Mouse (Mus musculus): ENCODE data around the gene 2310039H08Rik. TPM values are rescaled to one million over a fixed set of nuclear protein-coding genes. Genes with fewer than 3 reads are reported as not detected.

Gene 2310039H08Rik
- polyA plus RNA-seq, 1 experiment, result 65.3 TPM

DNA sequence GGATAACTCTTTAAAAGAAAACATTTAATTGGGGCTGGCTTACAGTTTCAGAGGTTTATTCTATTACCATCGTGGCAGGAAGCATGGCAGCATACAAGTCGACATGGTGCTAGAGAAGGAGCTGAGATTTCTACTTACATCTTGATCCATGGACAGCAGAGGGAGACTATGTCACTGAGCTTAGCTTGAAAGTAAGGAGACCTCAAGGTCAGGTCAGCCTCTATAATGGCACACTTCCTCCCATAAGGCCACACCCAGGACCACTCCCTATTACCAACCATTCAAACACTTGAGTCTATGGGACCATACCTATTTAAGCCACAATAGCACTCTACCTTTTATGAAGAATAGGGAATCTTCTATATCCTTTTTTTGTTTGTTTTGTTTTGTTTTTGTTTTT, 20.5 kb downstream of the 2310039H08Rik start:
- no peak overlapping the region for H3K4me3 ChIP-seq (replicated peaks; ENCODE audit: extremely low read depth, low read depth, low read length)
- WGBS, result 72% methylated on average over 2 of the region's 2 CpGs
- no peaks in the 10 kb centered on the region for H3K4me1 ChIP-seq (ENCODE audit: control insufficient read depth, insufficient read depth, low read length)
- DNase-seq, result no peak
- no peak for TF ChIP-seq POLR2A (IDR thresholded peaks at IDR 0.05; ENCODE audit: borderline replicate concordance, extremely low read depth, low read depth, low read length)
- no peak for TF ChIP-seq CTCF (IDR thresholded peaks at IDR 0.05; ENCODE audit: insufficient read depth, low read length)

DNA sequence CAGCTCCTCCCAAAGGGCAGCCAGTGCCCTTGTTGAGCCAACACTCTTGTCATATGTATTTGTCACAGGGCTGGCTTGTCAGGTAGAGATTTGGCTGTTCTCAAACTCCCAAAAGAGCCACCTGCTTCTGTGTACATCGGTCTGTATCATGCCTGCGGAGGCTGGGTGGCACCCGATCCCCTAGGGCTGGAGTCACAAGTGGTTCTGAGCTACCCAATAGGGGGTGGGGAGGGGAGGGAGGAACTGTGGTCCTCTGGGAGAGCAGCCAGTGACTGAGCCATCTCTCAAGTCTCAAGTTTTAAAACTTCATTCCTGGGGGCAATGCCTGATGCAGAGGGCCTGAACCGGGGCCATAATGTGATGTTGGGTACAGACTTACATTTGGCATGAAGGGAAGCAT, 24.3 kb downstream of the 2310039H08Rik start:
- no peak for TF ChIP-seq CTCF (IDR thresholded peaks at IDR 0.05; ENCODE audit: insufficient read depth, low read length)
- no peak for TF ChIP-seq POLR2A (IDR thresholded peaks at IDR 0.05; ENCODE audit: borderline replicate concordance, extremely low read depth, low read depth, low read length)
- DNase-seq, result no peak
- no peak overlapping the region for H3K4me3 ChIP-seq (replicated peaks; ENCODE audit: extremely low read depth, low read depth, low read length)
- H3K4me1 ChIP-seq (ENCODE audit: control insufficient read depth, insufficient read depth, low read length), result no peaks in the 10 kb centered on the region
- 79% methylated on average over 4 of the region's 4 CpGs for WGBS

DNA sequence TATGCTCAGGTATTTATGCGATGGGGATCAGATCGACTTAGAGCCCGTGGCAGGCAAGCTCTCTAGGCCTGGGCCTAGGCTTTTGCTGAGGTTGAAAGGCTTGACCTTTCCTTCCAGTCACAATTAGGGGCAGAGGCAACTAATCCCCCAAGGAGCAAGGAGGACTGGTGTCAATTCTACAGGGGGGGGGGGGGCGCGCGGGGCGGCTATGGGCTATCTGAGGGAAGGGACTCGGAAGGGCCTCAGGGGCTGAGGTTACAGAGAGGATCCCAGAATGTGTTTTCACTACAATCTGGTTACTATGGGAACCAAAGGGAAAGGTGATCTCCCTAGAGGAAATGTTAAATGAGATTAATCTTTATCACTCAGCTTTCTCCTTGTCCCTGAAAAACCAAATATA, 25.0 kb downstream of the 2310039H08Rik start:
- no peak for DNase-seq
- 67% methylated on average over 8 of the region's 8 CpGs for WGBS
- TF ChIP-seq POLR2A (IDR thresholded peaks at IDR 0.05; ENCODE audit: borderline replicate concordance, extremely low read depth, low read depth, low read length), result no peak
- TF ChIP-seq CTCF (IDR thresholded peaks at IDR 0.05; ENCODE audit: insufficient read depth, low read length), result no peak
- no peaks in the 10 kb centered on the region for H3K4me1 ChIP-seq (ENCODE audit: control insufficient read depth, insufficient read depth, low read length)
- H3K4me3 ChIP-seq (replicated peaks; ENCODE audit: extremely low read depth, low read depth, low read length), result no peak overlapping the region

DNA sequence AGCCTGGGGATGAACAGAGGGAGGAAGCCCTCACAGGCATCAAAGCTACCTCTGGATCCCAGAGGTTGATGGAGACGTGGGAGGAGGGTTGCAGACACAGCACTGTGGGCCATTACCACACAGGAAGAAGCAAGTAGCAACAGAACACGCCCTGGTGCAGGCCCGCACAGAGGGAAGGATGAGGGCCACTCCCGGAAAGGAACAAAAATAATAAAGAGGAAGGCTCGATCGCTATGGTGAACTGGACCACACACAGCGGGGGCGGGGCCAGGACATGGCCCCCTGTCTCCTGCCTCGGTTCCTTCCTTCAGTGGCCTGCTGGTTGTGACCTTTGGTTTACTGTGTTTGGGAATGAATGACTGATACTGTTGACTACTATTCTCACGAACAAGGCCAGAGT, 27.2 kb downstream of the 2310039H08Rik start:
- Histone ChIP-seq H3K4me1 (ENCODE audit: control insufficient read depth, insufficient read depth, low read length) (no peaks in the 10 kb centered on the region), H3K4me3 (replicated peaks; ENCODE audit: extremely low read depth, low read depth, low read length) (no peak overlapping the region)
- no peak for DNase-seq
- WGBS, result 59% methylated on average over 10 of the region's 10 CpGs
- no peak for TF ChIP-seq POLR2A (IDR thresholded peaks at IDR 0.05; ENCODE audit: borderline replicate concordance, extremely low read depth, low read depth, low read length)

DNA sequence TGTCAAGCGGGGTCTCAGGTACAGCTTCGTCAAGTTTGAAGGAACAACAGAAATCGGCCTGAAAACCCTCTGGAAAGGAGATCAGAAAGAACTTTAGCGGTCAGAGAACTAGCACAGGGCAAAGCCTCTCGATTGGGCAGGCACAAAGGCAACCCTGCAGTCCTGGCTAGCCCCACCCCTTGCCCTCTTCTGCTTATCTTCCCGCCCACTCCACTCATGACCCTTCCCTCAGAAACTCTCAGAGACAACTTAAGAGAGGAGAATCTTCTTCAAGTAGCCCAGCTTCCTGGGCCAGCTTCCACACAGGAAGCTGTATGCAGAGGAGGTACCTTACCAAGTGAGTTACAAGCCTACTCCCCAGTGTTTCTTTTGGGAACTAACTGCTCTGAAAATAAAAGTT, 29.3 kb downstream of the 2310039H08Rik start:
- no peak overlapping the region for H3K4me3 ChIP-seq (replicated peaks; ENCODE audit: extremely low read depth, low read depth, low read length)
- DNase-seq, result no peak
- 77% methylated on average over 6 of the region's 6 CpGs for WGBS
- no peaks in the 10 kb centered on the region for H3K4me1 ChIP-seq (ENCODE audit: control insufficient read depth, insufficient read depth, low read length)
- TF ChIP-seq POLR2A (IDR thresholded peaks at IDR 0.05; ENCODE audit: borderline replicate concordance, extremely low read depth, low read depth, low read length) (no peak), CTCF (IDR thresholded peaks at IDR 0.05; ENCODE audit: insufficient read depth, low read length) (no peak)

DNA sequence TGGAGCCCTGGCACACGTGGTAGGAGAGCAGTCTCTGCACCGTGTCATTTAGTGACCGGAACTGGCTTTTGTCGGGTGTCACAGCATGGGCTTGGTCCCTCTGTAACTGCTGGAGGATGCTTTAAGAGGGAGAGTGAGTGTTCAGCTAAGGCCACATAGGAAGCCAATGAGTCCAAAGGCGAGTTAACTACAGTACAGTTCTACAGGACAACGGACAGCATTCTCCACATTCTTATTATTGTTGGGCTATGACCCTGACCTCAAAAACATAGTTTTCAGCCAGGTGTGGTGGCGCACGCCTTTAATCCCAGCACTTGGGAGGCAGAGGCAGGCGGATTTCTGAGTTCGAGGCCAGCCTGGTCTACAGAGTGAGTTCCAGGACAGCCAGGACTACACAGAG, 35.9 kb downstream of the 2310039H08Rik start:
- WGBS, result 89% methylated on average over 10 of the region's 10 CpGs

DNA sequence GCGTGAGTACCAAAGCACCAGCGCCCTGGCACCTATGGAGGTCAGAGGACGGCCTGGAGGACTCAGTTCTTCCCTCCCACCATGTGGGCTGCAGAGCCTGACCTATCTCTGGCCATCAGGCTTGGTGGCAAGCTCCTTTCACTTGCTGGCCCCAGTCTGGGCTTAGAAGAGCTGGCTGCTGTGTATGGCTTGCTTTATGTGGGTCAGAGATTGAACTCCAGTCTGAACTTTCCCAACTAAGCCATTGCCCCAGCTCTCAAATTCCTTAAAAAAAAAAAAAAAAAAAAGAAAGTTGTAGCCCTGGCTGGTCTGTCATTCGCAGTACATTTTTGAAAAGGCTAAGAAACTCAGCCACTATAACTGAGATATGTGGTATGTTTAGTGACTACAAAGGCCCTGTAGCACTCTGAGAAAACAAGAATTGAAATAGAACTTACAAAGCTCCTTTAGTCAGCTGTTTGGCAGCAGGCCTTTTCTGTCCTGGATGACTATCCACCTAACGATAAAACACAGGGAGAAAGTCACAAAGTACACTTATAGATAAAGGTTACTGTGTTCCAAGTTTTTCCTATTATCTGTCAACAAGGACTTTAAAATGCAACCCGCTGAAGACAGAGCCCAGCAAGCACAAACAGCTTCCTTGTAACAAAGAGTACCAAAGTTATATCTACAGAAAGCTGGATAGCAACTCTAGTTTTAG, 36.8 kb downstream of the 2310039H08Rik start:
- H3K4me1 ChIP-seq (ENCODE audit: control insufficient read depth, insufficient read depth, low read length), result no peaks in the 10 kb centered on the region
- H3K4me3 ChIP-seq (replicated peaks; ENCODE audit: extremely low read depth, low read depth, low read length), result no peak overlapping the region
- WGBS, result 85% methylated on average over 6 of the region's 6 CpGs
- no peak for TF ChIP-seq CTCF (IDR thresholded peaks at IDR 0.05; ENCODE audit: insufficient read depth, low read length)
- no peak for TF ChIP-seq POLR2A (IDR thresholded peaks at IDR 0.05; ENCODE audit: borderline replicate concordance, extremely low read depth, low read depth, low read length)
- DNase-seq, result no peak

More for the DNA sequence above, 35.9 kb downstream of the 2310039H08Rik start:
- no peak for DNase-seq
- Histone ChIP-seq H3K4me3 (replicated peaks; ENCODE audit: extremely low read depth, low read depth, low read length) (no peak overlapping the region), H3K4me1 (ENCODE audit: control insufficient read depth, insufficient read depth, low read length) (no peaks in the 10 kb centered on the region)
- no peak for TF ChIP-seq CTCF (IDR thresholded peaks at IDR 0.05; ENCODE audit: insufficient read depth, low read length)
- TF ChIP-seq POLR2A (IDR thresholded peaks at IDR 0.05; ENCODE audit: borderline replicate concordance, extremely low read depth, low read depth, low read length), result no peak

DNA sequence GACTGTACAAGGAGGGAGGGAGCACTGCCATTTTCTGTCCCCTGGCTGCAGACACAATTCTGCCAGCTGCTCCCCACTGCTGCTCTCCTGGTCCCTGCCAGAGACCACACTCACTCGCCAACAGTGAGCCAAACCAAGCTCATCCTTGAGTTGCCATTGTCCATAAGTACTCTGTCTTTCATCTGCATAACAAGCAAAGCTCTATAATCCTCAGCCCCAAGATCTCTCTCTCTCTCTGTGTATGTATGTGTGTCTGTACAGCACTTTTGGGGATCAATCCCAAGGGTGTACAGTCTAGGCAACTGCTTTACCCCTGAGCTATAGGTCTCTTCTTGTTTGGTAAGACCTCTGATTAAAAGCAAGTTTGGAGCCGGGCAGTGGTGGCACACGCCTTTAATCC, 38.2 kb downstream of the 2310039H08Rik start:
- Histone ChIP-seq H3K4me1 (ENCODE audit: control insufficient read depth, insufficient read depth, low read length) (no peaks in the 10 kb centered on the region), H3K4me3 (replicated peaks; ENCODE audit: extremely low read depth, low read depth, low read length) (no peak overlapping the region)
- TF ChIP-seq CTCF (IDR thresholded peaks at IDR 0.05; ENCODE audit: insufficient read depth, low read length), result no peak
- DNase-seq, result no peak
- WGBS, result 93% methylated on average over 3 of the region's 3 CpGs

DNA sequence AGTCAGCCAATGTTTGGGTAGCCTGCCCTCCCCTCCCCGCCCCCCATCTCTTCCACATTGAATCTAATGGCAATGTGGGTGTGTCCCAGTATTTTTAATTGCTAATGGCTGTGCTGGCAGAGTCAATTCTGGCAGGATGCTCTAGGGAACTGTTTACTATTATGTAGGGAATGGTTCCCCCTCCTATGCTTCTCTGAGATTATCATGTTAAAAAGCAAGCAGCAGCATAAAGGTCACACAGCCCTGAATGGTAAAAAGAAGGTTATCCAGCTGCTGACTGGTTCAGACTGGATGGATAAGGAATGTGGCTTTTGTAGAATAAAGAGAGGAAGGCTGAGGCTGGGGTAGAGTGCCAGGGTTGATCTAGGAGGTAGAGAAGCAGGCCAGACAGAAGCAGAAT, 40.0 kb downstream of the 2310039H08Rik start:
- 85% methylated on average over 1 of the region's 1 CpGs for WGBS
- no peak overlapping the region for H3K4me3 ChIP-seq (replicated peaks; ENCODE audit: extremely low read depth, low read depth, low read length)
- TF ChIP-seq POLR2A (IDR thresholded peaks at IDR 0.05; ENCODE audit: borderline replicate concordance, extremely low read depth, low read depth, low read length) (no peak), CTCF (IDR thresholded peaks at IDR 0.05; ENCODE audit: insufficient read depth, low read length) (no peak)
- DNase-seq, result no peak
- H3K4me1 ChIP-seq (ENCODE audit: control insufficient read depth, insufficient read depth, low read length), result no peaks in the 10 kb centered on the region

DNA sequence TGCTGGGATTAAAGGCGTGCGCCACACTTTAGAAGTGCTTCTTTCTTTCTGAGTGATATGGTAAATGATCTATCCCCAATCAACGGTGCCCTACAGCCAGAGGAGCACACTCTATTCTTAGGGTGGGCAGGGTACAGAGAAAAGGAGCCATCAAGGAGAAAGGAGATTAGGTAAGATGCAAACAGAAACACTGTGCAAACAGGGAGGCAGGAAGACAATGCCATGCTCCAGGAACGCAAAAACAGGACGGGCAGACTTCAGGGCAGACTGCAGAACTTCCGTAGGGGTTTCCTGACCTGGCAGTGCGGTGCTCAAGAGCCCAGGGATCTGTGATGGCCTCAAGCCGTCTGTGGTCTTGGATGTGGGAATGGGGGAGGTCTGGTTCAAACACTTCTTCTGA, 41.2 kb downstream of the 2310039H08Rik start:
- TF ChIP-seq POLR2A (IDR thresholded peaks at IDR 0.05; ENCODE audit: borderline replicate concordance, extremely low read depth, low read depth, low read length) (no peak), CTCF (IDR thresholded peaks at IDR 0.05; ENCODE audit: insufficient read depth, low read length) (no peak)
- WGBS, result 59% methylated on average over 8 of the region's 8 CpGs
- DNase-seq, result no peak
- H3K4me3 ChIP-seq (replicated peaks; ENCODE audit: extremely low read depth, low read depth, low read length), result no peak overlapping the region
- H3K4me1 ChIP-seq (ENCODE audit: control insufficient read depth, insufficient read depth, low read length), result no peaks in the 10 kb centered on the region
